Mouse (Mus musculus) C2C12 (cell line): ENCODE measurements around the gene Iscu. TPM values are rescaled to one million over a fixed set of nuclear protein-coding genes. Genes with fewer than 3 reads are reported as not detected.

Source experiments
- H3K27me3 ChIP-seq: one replicate; pipeline ENCODE4 v1.6.1; 2011; ENCODE audit not compliant: control insufficient read depth, insufficient read depth, insufficient read length
- H3K36me3 ChIP-seq: one replicate; pipeline ENCODE4 v1.6.1; 2011; ENCODE audit not compliant: control insufficient read depth, insufficient read depth
- H3K4me3 ChIP-seq: one replicate; pipeline ENCODE4 v1.5.1; 2011; ENCODE audit warnings: mild to moderate bottlenecking, control low read depth; ENCODE audit not compliant: poor library complexity, insufficient read depth, severe bottlenecking
- H3K79me2 ChIP-seq: one replicate; pipeline ENCODE4 v1.6.1; 2011; ENCODE audit not compliant: control insufficient read depth, insufficient read depth
- H3K79me3 ChIP-seq: one replicate; pipeline ENCODE4 v1.6.1; 2011; ENCODE audit warnings: low read depth, control low read depth
- H3ac ChIP-seq: one replicate; pipeline ENCODE3; 2011; ENCODE audit warnings: low read depth; ENCODE audit not compliant: control insufficient read depth, insufficient read length
- CEBPB ChIP-seq: IDR thresholded peaks from one replicate; pipeline ENCODE4 v1.6.1; 2011; ENCODE audit warnings: low read depth, mild to moderate bottlenecking, control low read depth, moderate library complexity
- CTCF ChIP-seq: IDR thresholded peaks from one replicate; pipeline ENCODE4 v1.5.1; 2011; ENCODE audit not compliant: control insufficient read depth, insufficient read depth, insufficient read length
- FOSL1 ChIP-seq: IDR thresholded peaks from one replicate; pipeline ENCODE4 v1.8.0; 2011; ENCODE audit warnings: mild to moderate bottlenecking, low read length; ENCODE audit not compliant: poor library complexity, insufficient read depth, severe bottlenecking
- MAX ChIP-seq: IDR thresholded peaks from one replicate; pipeline ENCODE4 v1.6.1; 2011; ENCODE audit warnings: mild to moderate bottlenecking, control low read depth
- MYOD1 ChIP-seq: IDR thresholded peaks from one replicate; pipeline ENCODE4 v1.6.1; 2011; ENCODE audit warnings: low read depth; ENCODE audit not compliant: control insufficient read depth, insufficient read length
- MYOG ChIP-seq: IDR thresholded peaks from one replicate; pipeline ENCODE4 v1.6.1; 2011; ENCODE audit not compliant: control insufficient read depth, insufficient read length; ENCODE audit errors: extremely low read depth
- USF1 ChIP-seq: IDR thresholded peaks from one replicate; pipeline ENCODE4 v1.6.1; 2011; ENCODE audit warnings: low read depth, mild to moderate bottlenecking, control low read depth, moderate library complexity
- polyA plus RNA-seq: library from polyadenylated mRNA; unstranded; fragments of >200 nt; fragmentation: generic; extraction: Trizol; gene quantifications from one replicate; pipeline ENCODE4 v1.2.1, GENCODE M21; 2012; ENCODE audit warnings: missing spikeins

The Iscu gene
- polyA plus RNA-seq, 1 experiment: 119 TPM

- peaks cover 5% of the 10 kb centered on the region for H3K27me3 ChIP-seq
- TF ChIP-seq MYOD1: no peak
- TF ChIP-seq CEBPB: no peak
- TF ChIP-seq MYOG: no peak
- TF ChIP-seq USF1: no peak
- TF ChIP-seq MAX: no peak
- TF ChIP-seq FOSL1: no peak
- no peak for TF ChIP-seq CTCF
- no peaks in the 10 kb centered on the region for H3K79me2 ChIP-seq
- peak overlapping the region; percentile 16 for H3K4me3 ChIP-seq
- no peaks in the 10 kb centered on the region for H3K79me3 ChIP-seq
- peak overlapping the region; percentile 62 for H3ac ChIP-seq
- H3K36me3 ChIP-seq: peaks cover 9% of the 10 kb centered on the region
These were observed 37.6 kb upstream of the Iscu start for GRCm38 (mm10) chr5:113735023-113735344.

GRCm38 (mm10) chr5:113735345-113736112 lies 37.0 kb upstream of the Iscu start, which contains the start of gene Ficd:
Gene Ficd (plus strand): TSS chr5:113735803.
- no peaks in the 10 kb centered on the region for H3K27me3 ChIP-seq
- H3K79me3 ChIP-seq: no peaks in the 10 kb centered on the region
- H3K36me3 ChIP-seq: peaks cover 11% of the 10 kb centered on the region
- H3K4me3 ChIP-seq: peak within 1 kb of the TSS; percentile 49
- TF ChIP-seq MYOG (no peak), MAX (peak; percentile 14)
- peak within 1 kb of the TSS; percentile 62 for H3ac ChIP-seq
- H3K79me2 ChIP-seq: no peaks in the 10 kb centered on the region

- Histone ChIP-seq H3K4me3 (peak overlapping the region; percentile 49), H3ac (peak overlapping the region; percentile 36), H3K27me3 (no peaks in the 10 kb centered on the region), H3K79me2 (no peaks in the 10 kb centered on the region), H3K79me3 (no peaks in the 10 kb centered on the region), H3K36me3 (peaks cover 16% of the 10 kb centered on the region)
- TF ChIP-seq FOSL1 (no peak), MAX (no peak), CEBPB (no peak), USF1 (no peak), MYOD1 (no peak), MYOG (no peak), CTCF (no peak)
These were observed 36.4 kb upstream of the Iscu start for GRCm38 (mm10) chr5:113736113-113736502.

GRCm38 (mm10) chr5:113736522-113737164 lies 35.9 kb upstream of the Iscu start:
- Histone ChIP-seq H3ac (peak overlapping the region; percentile 15), H3K79me2 (no peaks in the 10 kb centered on the region), H3K79me3 (no peaks in the 10 kb centered on the region), H3K27me3 (no peaks in the 10 kb centered on the region), H3K4me3 (peak overlapping the region; percentile 49), H3K36me3 (peaks cover 19% of the 10 kb centered on the region)
- no peak for TF ChIP-seq MYOD1
- TF ChIP-seq FOSL1: no peak
- no peak for TF ChIP-seq CEBPB

- H3K79me3 ChIP-seq: no peaks in the 10 kb centered on the region
- TF ChIP-seq USF1 (no peak), CTCF (no peak), FOSL1 (no peak), CEBPB (no peak), MYOG (no peak), MYOD1 (no peak), MAX (no peak)
- no peaks in the 10 kb centered on the region for H3K27me3 ChIP-seq
- peaks cover 23% of the 10 kb centered on the region for H3K36me3 ChIP-seq
- H3K79me2 ChIP-seq: no peaks in the 10 kb centered on the region
- H3ac ChIP-seq: no peak overlapping the region
- no peak overlapping the region for H3K4me3 ChIP-seq
These were observed 34.8 kb upstream of the Iscu start for GRCm38 (mm10) chr5:113737607-113738237.

- H3K36me3 ChIP-seq: peaks cover 94% of the 10 kb centered on the region
- TF ChIP-seq CTCF: no peak
- TF ChIP-seq FOSL1: no peak
- TF ChIP-seq USF1: no peak
These were observed 24.9 kb upstream of the Iscu start for GRCm38 (mm10) chr5:113747629-113748028.

More at GRCm38 (mm10) chr5:113747629-113748028, 24.9 kb upstream of the Iscu start:
- Histone ChIP-seq H3K79me3 (no peaks in the 10 kb centered on the region), H3K79me2 (no peaks in the 10 kb centered on the region), H3K27me3 (no peaks in the 10 kb centered on the region), H3K4me3 (no peak overlapping the region), H3ac (no peak overlapping the region)
